Mouse (Mus musculus) hindbrain, postnatal 0 days (tissue): ENCODE data around the gene 4930519G04Rik. TPM values are rescaled to one million over a fixed set of nuclear protein-coding genes. Genes with fewer than 3 reads are reported as not detected.
"Not testable (repeated sequence)": the region's sequence is repeated elsewhere in the genome, so short reads cannot be mapped to it uniquely, and the experiment has no call there.

Source experiments
- ATAC-seq: fragments of 200-750 bp; cut with Nextera tagmentation; 2 replicates; pipeline ENCODE4 v1.8.0; 2017; ENCODE audit warnings: mild to moderate bottlenecking, moderate TSS enrichment, moderate library complexity
- DNase-seq: peaks from one replicate; pipeline ENCODE4 v3.0.0-alpha.2; 2015; ENCODE audit warnings: low spot score
- H3K27ac ChIP-seq: fragments of 300-500 bp; sonication (generic); 2 replicates; pipeline ENCODE4 v1.5.1; 2014; ENCODE audit warnings: mild to moderate bottlenecking
- H3K27me3 ChIP-seq: fragments of 300-500 bp; sonication (generic); 2 replicates; pipeline ENCODE4 v1.6.1; 2014; ENCODE audit warnings: low read length, mixed read lengths; ENCODE audit not compliant: insufficient read depth
- H3K36me3 ChIP-seq: fragments of 300-500 bp; sonication (generic); 2 replicates; pipeline ENCODE4 v1.6.1; 2014; ENCODE audit warnings: low read length, mixed read lengths; ENCODE audit not compliant: insufficient read depth
- H3K4me1 ChIP-seq: fragments of 300-500 bp; sonication (generic); 2 replicates; pipeline ENCODE4 v1.6.1; 2014; ENCODE audit warnings: antibody characterized with exemption, low read length, mixed read lengths; ENCODE audit not compliant: insufficient read depth
- H3K4me2 ChIP-seq: fragments of 300-500 bp; sonication (generic); 2 replicates; pipeline ENCODE4 v1.6.1; 2014; ENCODE audit warnings: low read depth, mild to moderate bottlenecking, low read length, moderate library complexity, mixed read lengths
- H3K4me3 ChIP-seq: fragments of 300-500 bp; sonication (generic); 2 replicates; pipeline ENCODE4 v1.5.1; 2014; ENCODE audit warnings: low read length
- H3K9ac ChIP-seq: fragments of 300-500 bp; sonication (generic); replicated peaks from 2 replicates; pipeline ENCODE4 v1.6.1; 2014; ENCODE audit warnings: mild to moderate bottlenecking, low read length, moderate library complexity, mixed read lengths
- H3K9me3 ChIP-seq: fragments of 300-500 bp; sonication (generic); 2 replicates; pipeline ENCODE4 v1.6.1; 2016; ENCODE audit warnings: low read length, mixed read lengths
- CTCF ChIP-seq: IDR thresholded peaks from 2 replicates; pipeline ENCODE4 v1.5.1; 2016; ENCODE audit warnings: antibody characterized with exemption, control low read depth, low read depth
- WGBS: fragments of 180-500 bp; shearing (Covaris S2); extraction: QIAGEN DNeasy Blood & Tissue Kit; methylation state at CpG from one replicate; pipeline ENCODE4 v1.1.7; 2014; 5-methylcytosine and 5-hydroxymethylcytosine counted together
- polyA plus RNA-seq: library from polyadenylated mRNA; unstranded; fragments of >200 nt; fragmentation: Nextera tagmentation; extraction: Ambion mirVana; gene quantifications from 2 replicates; pipeline ENCODE4 v1.2.1, GENCODE M21; 2015
- total RNA-seq: library from RNA; depleted of rRNA; stranded (reverse); fragments of >200 nt; gene quantifications from 2 replicates; pipeline ENCODE4 v1.2.3, GENCODE M21; 2014

4930519G04Rik gene
- total and polyA plus RNA-seq, 2 experiments from 2014 or later: not detected

DNA sequence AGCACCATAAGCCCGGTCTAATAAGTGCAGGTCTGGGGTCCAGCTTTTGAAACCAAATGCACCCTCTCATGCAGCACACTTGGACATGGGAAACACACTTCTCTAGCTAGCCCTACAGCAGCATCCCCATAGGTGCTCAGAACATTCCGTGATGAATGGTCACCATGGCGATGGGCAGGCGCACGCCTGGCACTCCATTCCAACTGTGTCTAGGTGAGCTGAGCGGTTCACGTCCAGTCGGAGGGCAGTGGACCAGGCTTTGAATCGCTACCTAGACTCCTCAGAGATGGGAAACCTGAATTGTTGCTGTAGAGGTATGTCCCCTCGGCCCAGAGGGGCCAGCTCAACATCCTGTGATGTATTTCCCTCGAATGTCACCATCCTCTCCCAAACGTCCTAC is 11.8 kb downstream of the 4930519G04Rik start:
- peaks cover 9% of the 10 kb centered on the region; the same call in 1 of the 2 replicates for H3K9me3 ChIP-seq
- no peak overlapping the region for H3K4me2 ChIP-seq
- no peak overlapping the region for H3K9ac ChIP-seq
- no peaks in the 10 kb centered on the region for H3K27me3 ChIP-seq
- H3K27ac ChIP-seq: no peak overlapping the region
- H3K4me1 ChIP-seq: no peaks in the 10 kb centered on the region
- no peak for TF ChIP-seq CTCF
- DNase-seq (no peak), ATAC-seq (no peak)
- no peak overlapping the region for H3K4me3 ChIP-seq
- 83% methylated on average over 12 of the region's 12 CpGs for WGBS
- no peaks in the 10 kb centered on the region for H3K36me3 ChIP-seq

DNA sequence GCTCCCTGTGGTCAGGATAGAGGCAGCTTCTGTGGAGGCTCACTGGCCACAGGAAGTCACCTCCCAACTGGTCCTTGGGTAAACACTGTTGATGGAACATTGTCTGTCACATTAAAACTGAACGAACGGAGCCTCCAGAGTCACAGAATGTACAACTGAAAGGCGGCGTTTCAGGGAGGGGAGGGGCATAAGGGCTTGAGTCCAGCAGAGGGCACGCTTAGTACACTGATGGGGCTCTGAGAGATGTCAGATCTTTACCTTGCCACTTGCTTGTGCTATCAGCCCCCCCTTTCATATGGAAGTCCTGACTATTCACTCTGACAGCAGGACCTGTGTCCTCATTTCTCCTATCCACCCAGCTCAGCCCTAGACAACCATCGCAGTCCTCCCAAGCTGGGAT is 22.4 kb downstream of the 4930519G04Rik start:
- 47% methylated on average over 6 of the region's 6 CpGs for WGBS
- Histone ChIP-seq H3K4me3 (no peak overlapping the region), H3K9me3 (no peaks in the 10 kb centered on the region), H3K27ac (no peak overlapping the region), H3K4me2 (no peak overlapping the region), H3K4me1 (no peaks in the 10 kb centered on the region), H3K36me3 (no peaks in the 10 kb centered on the region), H3K9ac (no peak overlapping the region), H3K27me3 (no peaks in the 10 kb centered on the region)
- ATAC-seq (peak; percentile 27; the same call in 1 of the 2 replicates), DNase-seq (no peak)
- TF ChIP-seq CTCF: peak; percentile 47; the same call in 1 of the 2 replicates

DNA sequence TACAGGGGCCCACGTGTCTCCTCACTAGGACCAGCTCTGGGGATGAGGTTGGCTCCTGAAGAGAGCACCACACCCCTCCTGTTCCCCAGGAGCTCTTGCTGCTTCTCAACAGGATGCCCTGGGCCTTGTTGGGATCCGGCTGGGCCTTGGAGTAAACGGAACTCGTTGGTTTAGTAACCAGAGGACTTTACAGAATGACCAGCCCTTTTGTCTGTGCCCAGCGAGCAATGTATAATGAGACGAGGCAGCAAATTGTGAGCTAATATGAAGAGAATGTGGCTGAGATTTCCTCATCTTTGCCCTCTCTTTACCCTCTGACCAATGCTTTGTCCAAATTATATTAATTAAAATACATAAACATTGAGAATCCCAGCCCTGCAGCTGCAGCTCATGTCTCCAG is 22.9 kb downstream of the 4930519G04Rik start:
- Histone ChIP-seq H3K27ac (no peak overlapping the region), H3K9me3 (no peaks in the 10 kb centered on the region), H3K4me3 (no peak overlapping the region), H3K9ac (no peak overlapping the region), H3K36me3 (no peaks in the 10 kb centered on the region), H3K27me3 (no peaks in the 10 kb centered on the region), H3K4me2 (no peak overlapping the region), H3K4me1 (no peaks in the 10 kb centered on the region)
- TF ChIP-seq CTCF: no peak
- 23% methylated on average over 6 of the region's 6 CpGs for WGBS
- DNase-seq (no peak), ATAC-seq (peak; percentile 24; the same call in 1 of the 2 replicates)

DNA sequence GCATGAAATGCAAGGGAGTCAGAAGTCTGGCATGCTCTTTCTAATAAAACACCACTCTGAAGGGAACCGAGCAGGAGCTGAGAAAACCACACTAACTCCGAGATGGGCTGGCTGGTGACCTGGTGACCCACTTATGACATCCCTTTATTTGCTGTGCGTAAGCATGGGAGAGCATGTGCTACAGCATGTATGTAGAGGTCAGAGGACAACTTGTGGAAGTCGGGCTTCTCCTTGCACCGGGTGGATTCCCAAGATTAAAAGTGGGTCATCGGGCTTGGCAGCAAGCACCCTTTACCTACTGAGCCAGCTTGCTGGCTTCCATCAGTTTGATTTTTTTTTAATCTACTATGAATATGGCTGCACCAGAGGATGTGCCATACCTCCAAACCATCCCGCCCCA is 24.0 kb downstream of the 4930519G04Rik start:
- Histone ChIP-seq H3K4me3 (no peak overlapping the region), H3K9me3 (no peaks in the 10 kb centered on the region), H3K4me2 (no peak overlapping the region), H3K9ac (no peak overlapping the region), H3K27me3 (no peaks in the 10 kb centered on the region), H3K4me1 (no peaks in the 10 kb centered on the region), H3K36me3 (no peaks in the 10 kb centered on the region), H3K27ac (no peak overlapping the region)
- no peak for ATAC-seq
- no peak for TF ChIP-seq CTCF
- DNase-seq: no peak
- WGBS: 66% methylated on average over 7 of the region's 7 CpGs

DNA sequence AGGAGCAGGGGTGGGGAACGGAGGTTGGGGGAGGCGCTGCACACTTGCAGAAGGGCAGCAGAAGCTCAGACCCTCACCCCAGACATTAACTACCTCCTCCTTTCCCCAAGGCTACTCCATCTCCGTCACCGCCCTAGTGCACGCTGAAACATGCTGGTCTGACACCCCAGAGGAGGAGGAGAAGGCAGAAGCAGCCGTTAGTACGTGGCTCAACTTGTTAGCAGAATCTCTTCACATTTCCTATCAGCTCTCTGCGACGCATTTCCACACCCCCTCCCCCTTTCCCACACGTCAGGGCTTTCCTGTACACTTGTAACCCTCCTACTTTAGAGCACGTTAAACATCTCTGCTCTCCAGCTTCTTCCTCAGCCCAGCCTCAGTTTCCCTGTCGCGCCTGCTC is 25.9 kb downstream of the 4930519G04Rik start:
- no peak overlapping the region for H3K9ac ChIP-seq
- no peaks in the 10 kb centered on the region for H3K36me3 ChIP-seq
- H3K4me1 ChIP-seq: no peaks in the 10 kb centered on the region
- TF ChIP-seq CTCF: no peak
- no peaks in the 10 kb centered on the region for H3K9me3 ChIP-seq
- WGBS: 74% methylated on average over 13 of the region's 13 CpGs
- no peak overlapping the region for H3K27ac ChIP-seq
- no peak overlapping the region for H3K4me2 ChIP-seq
- DNase-seq (no peak), ATAC-seq (no peak)
- H3K27me3 ChIP-seq: no peaks in the 10 kb centered on the region
- no peak overlapping the region for H3K4me3 ChIP-seq

DNA sequence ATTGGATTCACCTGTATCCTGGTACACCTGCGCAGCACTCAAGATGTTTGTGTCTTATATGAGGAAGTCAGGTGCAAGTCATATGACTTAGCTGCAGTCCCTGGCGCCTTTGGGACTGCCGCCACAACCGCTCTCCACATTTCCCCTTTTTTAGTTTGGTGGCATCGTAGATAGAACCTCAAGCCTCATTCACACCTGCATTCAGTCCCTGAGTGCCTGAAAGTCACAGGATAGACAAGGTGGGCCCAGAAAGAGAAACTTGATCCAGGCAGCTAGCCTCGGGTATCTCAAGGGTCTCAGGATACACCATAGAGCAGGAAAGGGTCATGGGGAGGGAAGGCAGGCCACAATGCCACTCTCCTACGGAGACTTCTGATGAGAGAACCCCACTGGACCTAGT is 28.9 kb downstream of the 4930519G04Rik start:
- H3K27ac ChIP-seq, H3K36me3 ChIP-seq, ATAC-seq, H3K4me3 ChIP-seq, H3K9me3 ChIP-seq, DNase-seq, H3K27me3 ChIP-seq, H3K9ac ChIP-seq, H3K4me1 ChIP-seq, H3K4me2 ChIP-seq: not testable (repeated sequence)
- 91% methylated on average over 6 of the region's 7 CpGs for WGBS

DNA sequence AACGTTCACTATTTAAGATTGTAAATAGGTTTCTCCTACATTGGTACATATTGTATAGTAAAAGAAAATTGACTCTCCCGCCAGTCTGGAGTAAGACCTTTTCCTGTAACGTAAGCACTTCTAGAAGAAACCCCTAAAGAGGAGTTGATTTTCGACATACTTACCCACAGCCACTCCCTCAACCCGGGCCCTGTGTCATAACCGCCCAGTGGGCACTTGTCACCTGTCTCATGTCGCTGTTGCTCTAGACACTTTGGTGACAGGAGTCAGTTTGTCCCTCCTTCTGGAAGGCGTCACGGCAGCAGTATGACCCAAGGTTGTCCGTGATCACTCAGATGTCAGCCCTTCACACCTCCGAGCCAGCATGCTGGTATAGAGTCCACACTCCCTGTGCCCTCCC is 29.6 kb downstream of the 4930519G04Rik start:
- Histone ChIP-seq H3K9me3 (no peaks in the 10 kb centered on the region), H3K9ac (no peak overlapping the region), H3K4me1 (no peaks in the 10 kb centered on the region), H3K27ac (no peak overlapping the region), H3K27me3 (no peaks in the 10 kb centered on the region), H3K36me3 (no peaks in the 10 kb centered on the region), H3K4me2 (no peak overlapping the region), H3K4me3 (no peak overlapping the region)
- TF ChIP-seq CTCF: no peak
- ATAC-seq (no peak), DNase-seq (no peak)
- WGBS: 92% methylated on average over 11 of the region's 11 CpGs
